Mouse (Mus musculus) neural tube, embryonic 14.5 days (tissue): Measurements from ENCODE around the gene Mad2l1bp. TPM values are rescaled to one million over a fixed set of nuclear protein-coding genes. Genes with fewer than 3 reads are reported as not detected.
A peak's percentile ranks its signal among the peaks of the same experiment; 100 is the strongest.

Experiments used
- ATAC-seq: fragments of 200-750 bp; cut with Nextera tagmentation; 2 replicates; pipeline ENCODE4 v1.8.0; 2017; ENCODE audit warnings: low read depth, mild to moderate bottlenecking, moderate TSS enrichment, moderate library complexity
- H3K27ac ChIP-seq: fragments of 300-500 bp; sonication (generic); 2 replicates; pipeline ENCODE4 v1.5.1; 2014; ENCODE audit warnings: low read depth, mild to moderate bottlenecking, control low read depth, low read length, moderate library complexity, mixed read lengths
- H3K27me3 ChIP-seq: fragments of 300-500 bp; sonication (generic); 2 replicates; pipeline ENCODE4 v1.6.1; 2014; ENCODE audit warnings: low read length; ENCODE audit not compliant: control insufficient read depth, insufficient read depth
- H3K36me3 ChIP-seq: fragments of 300-500 bp; sonication (generic); 2 replicates; pipeline ENCODE4 v1.6.1; 2014; ENCODE audit warnings: low read length, mixed read lengths; ENCODE audit not compliant: control insufficient read depth, insufficient read depth
- H3K4me1 ChIP-seq: fragments of 300-500 bp; sonication (generic); 2 replicates; pipeline ENCODE4 v1.6.1; 2014; ENCODE audit warnings: low read length; ENCODE audit not compliant: control insufficient read depth, insufficient read depth
- H3K4me2 ChIP-seq: fragments of 300-500 bp; sonication (generic); 2 replicates; pipeline ENCODE4 v1.6.1; 2014; ENCODE audit warnings: mild to moderate bottlenecking, low read depth, low read length, control low read depth
- H3K4me3 ChIP-seq: fragments of 300-500 bp; sonication (generic); 2 replicates; pipeline ENCODE4 v1.5.1; 2014; ENCODE audit warnings: low read depth, low read length, control low read depth, mixed read lengths
- H3K9ac ChIP-seq: fragments of 300-500 bp; sonication (generic); replicated peaks from 2 replicates; pipeline ENCODE4 v1.6.1; 2014; ENCODE audit warnings: low read depth, mild to moderate bottlenecking, control low read depth, low read length, mixed read lengths
- H3K9me3 ChIP-seq: fragments of 300-500 bp; sonication (generic); 2 replicates; pipeline ENCODE4 v1.6.1; 2016; ENCODE audit warnings: low read length; ENCODE audit not compliant: control insufficient read depth
- WGBS: fragments of 180-500 bp; shearing (Covaris S2); extraction: QIAGEN DNeasy Blood & Tissue Kit; methylation state at CpG from one replicate; pipeline ENCODE4 v1.1.7; 2014; 5-methylcytosine and 5-hydroxymethylcytosine counted together
- polyA plus RNA-seq: library from polyadenylated mRNA; unstranded; fragments of >200 nt; fragmentation: Nextera tagmentation; extraction: Ambion mirVana; gene quantifications from 2 replicates; pipeline ENCODE4 v1.2.1, GENCODE M21; 2014

Mad2l1bp gene
- polyA plus RNA-seq, 1 experiment from 2014 or later: 21.4 TPM

DNA sequence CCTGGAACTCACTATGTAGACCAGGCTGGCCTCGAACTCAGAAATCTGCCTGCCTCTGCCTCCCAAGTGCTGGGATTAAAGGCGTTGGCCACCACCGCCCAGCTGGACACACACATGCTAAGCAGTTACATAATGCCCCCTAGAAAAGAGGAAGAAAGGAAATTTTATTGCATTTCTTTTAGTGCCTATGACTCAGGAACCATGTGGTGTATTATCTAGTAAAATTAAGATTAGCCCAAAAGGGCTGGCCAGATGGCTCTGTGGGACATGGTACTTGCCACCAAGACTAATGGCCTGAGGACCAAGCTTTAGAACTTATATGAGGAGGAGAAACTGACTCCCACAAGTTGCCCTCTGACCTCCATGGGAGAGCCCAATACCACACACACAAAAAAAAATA is 13.5 kb downstream of the Mad2l1bp start:
- no peak overlapping the region for H3K9ac ChIP-seq
- H3K9me3 ChIP-seq: no peaks in the 10 kb centered on the region
- 0 out of 2 replicates have a peak, but pooled peaks cover 8% of the 10 kb centered on the region for H3K4me1 ChIP-seq
- 93% methylated on average over 3 of the region's 3 CpGs for WGBS
- H3K4me2 ChIP-seq: no peak overlapping the region
- no peak overlapping the region for H3K27ac ChIP-seq
- H3K27me3 ChIP-seq: no peaks in the 10 kb centered on the region
- H3K36me3 ChIP-seq: no peaks in the 10 kb centered on the region
- ATAC-seq: no peak
- H3K4me3 ChIP-seq: no peak overlapping the region

- Histone ChIP-seq H3K9me3 (no peaks in the 10 kb centered on the region), H3K9ac (no peak overlapping the region), H3K36me3 (no peaks in the 10 kb centered on the region), H3K27me3 (no peaks in the 10 kb centered on the region), H3K27ac (no peak overlapping the region), H3K4me2 (no peak overlapping the region), H3K4me1 (0 out of 2 replicates have a peak, but pooled peaks cover 5% of the 10 kb centered on the region), H3K4me3 (no peak overlapping the region)
- ATAC-seq: no peak
- WGBS: 87% methylated on average over 8 of the region's 8 CpGs
Observed at GRCm38 (mm10) chr17:46138563-46139236, 14.7 kb downstream of the Mad2l1bp start.

DNA sequence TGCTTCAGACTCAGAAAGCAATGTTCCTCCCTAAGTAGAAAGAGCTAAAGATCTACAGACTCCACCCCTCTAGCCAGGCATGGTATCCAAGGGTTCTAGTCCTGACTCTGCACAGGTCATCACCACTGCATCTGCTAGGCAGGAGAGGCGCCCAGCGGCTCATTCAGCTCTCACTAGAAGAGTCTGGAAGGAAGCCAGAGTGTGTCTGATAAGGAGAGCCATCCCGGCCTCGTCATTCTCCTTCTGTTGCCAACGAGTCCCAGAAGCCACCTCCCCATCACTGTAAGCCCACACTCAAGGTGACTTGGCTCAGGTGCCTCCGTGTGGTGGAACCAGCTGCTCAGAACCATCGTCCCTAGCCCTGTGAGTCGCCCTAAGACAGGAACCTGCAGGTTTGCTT is 20.5 kb downstream of the Mad2l1bp start:
- 71% methylated on average over 8 of the region's 8 CpGs for WGBS
- Histone ChIP-seq H3K36me3 (peaks cover 14% of the 10 kb centered on the region; the same call in 1 of the 2 replicates), H3K9me3 (no peaks in the 10 kb centered on the region), H3K27me3 (no peaks in the 10 kb centered on the region), H3K4me3 (no peak overlapping the region), H3K4me2 (no peak overlapping the region), H3K9ac (no peak overlapping the region), H3K27ac (no peak overlapping the region), H3K4me1 (no peaks in the 10 kb centered on the region)
- no peak for ATAC-seq

DNA sequence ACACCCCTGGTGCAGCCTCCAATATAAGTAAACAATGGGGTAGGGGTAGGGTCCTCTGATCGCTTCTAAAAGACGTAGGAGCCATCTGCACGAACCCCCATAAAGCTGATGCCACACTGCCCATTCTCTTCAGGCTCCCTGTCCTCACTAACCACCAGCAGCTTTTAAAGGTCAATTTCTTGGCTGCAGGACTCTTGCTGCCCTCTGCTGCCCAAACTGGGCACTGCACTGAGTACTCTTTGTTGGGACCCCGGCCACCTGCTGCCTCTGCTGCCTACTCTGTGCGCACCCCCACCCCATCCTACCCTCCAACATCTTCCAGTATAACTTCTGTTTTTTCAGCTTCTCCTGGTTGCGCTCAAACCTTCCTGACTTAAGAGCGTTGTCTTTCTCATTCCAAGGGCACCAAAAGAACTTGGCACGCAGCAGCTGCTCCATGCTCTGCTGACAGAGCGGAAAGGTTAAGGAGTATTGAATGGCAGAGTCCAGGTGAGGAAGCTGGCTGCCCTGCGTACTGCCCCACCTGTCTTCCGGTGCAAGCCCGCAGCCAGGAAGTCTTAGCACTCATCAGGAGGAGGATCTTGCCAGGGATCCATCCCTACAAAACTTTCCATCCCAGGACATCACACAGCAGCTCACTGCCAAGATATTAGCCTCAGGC is 21.2 kb downstream of the Mad2l1bp start:
- Histone ChIP-seq H3K9ac (no peak overlapping the region), H3K9me3 (no peaks in the 10 kb centered on the region), H3K27ac (no peak overlapping the region), H3K36me3 (peaks cover 20% of the 10 kb centered on the region), H3K4me2 (no peak overlapping the region), H3K4me3 (no peak overlapping the region), H3K27me3 (no peaks in the 10 kb centered on the region), H3K4me1 (no peaks in the 10 kb centered on the region)
- 13% methylated on average over 12 of the region's 12 CpGs for WGBS
- ATAC-seq: peak; percentile 34; the same call in 1 of the 2 replicates

- WGBS: 83% methylated on average over 13 of the region's 13 CpGs
- Histone ChIP-seq H3K4me2 (no peak overlapping the region), H3K27ac (no peak overlapping the region), H3K4me3 (no peak overlapping the region), H3K27me3 (no peaks in the 10 kb centered on the region), H3K9me3 (no peaks in the 10 kb centered on the region), H3K4me1 (no peaks in the 10 kb centered on the region), H3K9ac (no peak overlapping the region), H3K36me3 (peaks cover 42% of the 10 kb centered on the region)
- no peak for ATAC-seq
Observed at GRCm38 (mm10) chr17:46129741-46130498, 23.4 kb downstream of the Mad2l1bp start.

GRCm38 (mm10) chr17:46127814-46128493 is 25.4 kb downstream of the Mad2l1bp start:
- Histone ChIP-seq H3K9me3 (no peaks in the 10 kb centered on the region), H3K27ac (no peak overlapping the region), H3K9ac (no peak overlapping the region), H3K4me1 (no peaks in the 10 kb centered on the region), H3K36me3 (peaks cover 61% of the 10 kb centered on the region), H3K27me3 (no peaks in the 10 kb centered on the region), H3K4me3 (no peak overlapping the region), H3K4me2 (no peak overlapping the region)
- 87% methylated on average over 6 of the region's 6 CpGs for WGBS
- ATAC-seq: no peak

DNA sequence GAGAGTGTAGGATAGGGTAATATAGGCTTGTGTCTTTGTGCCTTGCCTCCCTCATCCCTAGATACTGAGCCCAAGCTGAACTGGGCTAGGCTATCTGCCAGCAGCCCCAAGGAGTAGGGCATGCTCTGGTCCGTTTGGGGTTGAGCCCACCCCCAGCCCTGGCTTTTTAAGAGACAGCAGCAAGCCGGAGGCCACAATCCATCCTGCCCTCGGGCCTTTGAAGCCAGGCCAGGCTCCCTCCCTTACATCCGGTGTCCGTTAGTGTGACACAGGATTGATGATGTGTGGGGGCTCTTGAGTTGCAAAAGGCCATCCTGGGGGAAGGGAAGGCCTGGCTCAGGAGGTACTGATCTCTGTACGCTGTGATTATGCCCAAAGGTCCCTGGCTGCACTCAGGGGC is 26.7 kb downstream of the Mad2l1bp start:
- ATAC-seq: no peak
- H3K9me3 ChIP-seq: no peaks in the 10 kb centered on the region
- peaks cover 61% of the 10 kb centered on the region for H3K36me3 ChIP-seq
- no peak overlapping the region for H3K4me3 ChIP-seq
- no peak overlapping the region for H3K27ac ChIP-seq
- 81% methylated on average over 6 of the region's 6 CpGs for WGBS
- no peaks in the 10 kb centered on the region for H3K27me3 ChIP-seq
- H3K4me2 ChIP-seq: no peak overlapping the region
- H3K9ac ChIP-seq: no peak overlapping the region
- H3K4me1 ChIP-seq: no peaks in the 10 kb centered on the region

DNA sequence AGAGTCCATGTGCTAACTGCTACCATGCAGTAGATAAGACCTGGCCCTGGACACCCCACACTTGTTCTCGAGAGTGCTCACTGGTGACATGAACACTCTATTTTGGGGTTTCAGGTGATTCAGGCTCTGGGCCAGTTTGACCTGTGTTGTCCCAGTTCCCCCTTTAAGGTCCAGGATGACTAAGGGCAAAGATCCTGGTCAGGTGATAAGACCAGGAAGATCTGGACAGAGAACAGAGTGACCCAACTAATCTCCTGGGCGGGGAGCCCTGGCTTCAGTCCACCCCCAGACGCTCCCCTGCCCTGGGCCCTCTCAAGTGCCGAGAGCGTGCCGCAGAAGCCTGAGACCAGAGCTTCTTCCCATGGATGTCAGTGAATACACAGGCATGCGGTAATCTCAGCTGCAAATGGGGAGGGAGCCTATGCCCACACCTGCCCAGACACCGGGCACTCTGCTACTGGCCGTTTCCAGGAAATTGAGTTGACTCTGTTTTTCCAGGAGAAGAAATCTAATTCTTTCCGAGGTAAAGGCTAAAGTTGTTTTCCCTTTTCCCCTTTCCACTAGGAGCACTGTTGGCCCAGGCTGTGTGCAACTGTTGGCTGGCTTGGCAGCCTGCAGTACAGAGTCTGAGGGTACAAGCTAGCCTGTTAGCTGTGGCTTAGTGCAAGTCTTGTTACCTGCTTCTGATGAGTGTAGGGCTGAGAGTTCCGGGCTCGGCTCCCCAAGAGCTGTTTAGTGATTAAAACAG is 29.2 kb downstream of the Mad2l1bp start:
- no peaks in the 10 kb centered on the region for H3K27me3 ChIP-seq
- no peaks in the 10 kb centered on the region for H3K9me3 ChIP-seq
- no peak overlapping the region for H3K4me3 ChIP-seq
- peaks cover 64% of the 10 kb centered on the region for H3K36me3 ChIP-seq
- WGBS: 93% methylated on average over 12 of the region's 12 CpGs
- no peak for ATAC-seq
- no peaks in the 10 kb centered on the region for H3K4me1 ChIP-seq
- no peak overlapping the region for H3K4me2 ChIP-seq
- H3K27ac ChIP-seq: no peak overlapping the region
- H3K9ac ChIP-seq: no peak overlapping the region
